Mouse (Mus musculus): ENCODE data around the gene Atp8b3. TPM values are rescaled to one million over a fixed set of nuclear protein-coding genes. Genes with fewer than 3 reads are reported as not detected.

Atp8b3 gene
- polyA plus RNA-seq, 1 experiment from 2014 or later = 0.76 TPM

DNA sequence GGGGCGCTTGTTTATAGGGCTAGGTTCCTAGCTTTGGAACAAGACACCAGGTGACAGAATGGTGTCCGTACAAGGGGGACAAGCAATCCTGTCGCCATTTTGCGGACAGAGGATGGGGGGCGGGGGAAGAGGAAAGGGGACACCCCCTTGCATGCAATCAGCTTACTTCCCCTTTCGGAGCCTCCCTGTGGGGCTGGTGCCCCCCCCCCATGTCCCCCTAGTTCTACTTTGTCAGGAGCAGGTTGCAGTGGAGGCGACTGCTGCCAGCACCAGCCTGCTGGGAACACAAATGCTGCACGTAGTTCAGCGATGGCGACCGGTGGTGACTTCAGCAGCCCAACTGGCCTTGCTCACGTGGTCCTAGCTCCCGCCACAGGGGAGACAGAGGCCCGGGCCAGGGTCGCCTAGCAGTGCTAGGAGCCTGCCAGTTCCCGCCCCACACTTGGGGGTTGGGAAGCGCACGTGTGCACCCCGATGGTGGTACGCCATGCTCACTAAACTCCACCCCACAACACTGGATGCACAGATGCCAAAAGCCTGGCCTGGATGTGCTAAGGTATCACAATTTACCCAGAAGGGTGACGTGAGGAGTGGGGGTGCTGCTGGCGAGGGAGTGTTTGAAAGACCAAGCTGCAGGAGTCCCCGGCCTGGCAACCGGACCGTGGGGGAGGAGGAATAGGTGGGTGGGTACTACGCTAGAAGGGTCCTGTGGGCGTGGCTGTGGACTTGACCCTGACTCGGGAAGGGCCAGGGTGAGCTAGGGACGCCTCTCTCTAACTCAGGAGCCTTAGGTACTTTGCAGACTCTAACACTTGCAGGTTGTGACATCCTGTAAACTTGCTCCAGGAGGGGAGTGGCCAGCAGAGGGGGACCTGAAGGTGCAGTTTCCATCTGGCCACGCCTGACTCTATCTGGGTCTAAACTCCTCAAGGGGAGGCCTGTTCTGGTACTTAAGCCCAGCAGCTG is 32.2 kb upstream of the Atp8b3 start:
- Histone ChIP-seq H3K27me3 (ENCODE audit: control insufficient read depth, insufficient read depth, low read length) (no peaks in the 10 kb centered on the region), H3K27ac (replicated peaks; ENCODE audit: low read depth, low read length) (peak overlapping the region; percentile 27), H3K4me3 (replicated peaks; ENCODE audit: low read depth, low read length) (no peak overlapping the region), H3K36me3 (ENCODE audit: control insufficient read depth, insufficient read depth, low read length) (peaks cover 10% of the 10 kb centered on the region), H3K9me3 (ENCODE audit: control insufficient read depth, low read length) (no peaks in the 10 kb centered on the region), H3K9ac (replicated peaks; ENCODE audit: low read length) (peak overlapping the region; percentile 36; the same call in 1 of the 2 replicates), H3K4me1 (ENCODE audit: control insufficient read depth, insufficient read depth, low read length) (peaks cover 42% of the 10 kb centered on the region), H3K4me2 (ENCODE audit: low read length) (peak overlapping the region; percentile 37)
- DNase-seq = peak; percentile 43
- no peak for ATAC-seq (ENCODE audit: low FRiP score, low TSS enrichment)
- WGBS = 19% methylated on average over 30 of the region's 30 CpGs

GRCm38 (mm10) chr10:80570419-80570818 is 31.5 kb upstream of the Atp8b3 start:
- Histone ChIP-seq H3K9ac (replicated peaks; ENCODE audit: low read length) (0 out of 2 replicates have a peak overlapping the region, but pooled peaks have one; percentile 36), H3K36me3 (ENCODE audit: control insufficient read depth, insufficient read depth, low read length) (peaks cover 10% of the 10 kb centered on the region), H3K27ac (replicated peaks; ENCODE audit: low read depth, low read length) (no peak overlapping the region), H3K27me3 (ENCODE audit: control insufficient read depth, insufficient read depth, low read length) (no peaks in the 10 kb centered on the region), H3K4me1 (ENCODE audit: control insufficient read depth, insufficient read depth, low read length) (peaks cover 35% of the 10 kb centered on the region), H3K4me3 (replicated peaks; ENCODE audit: low read depth, low read length) (no peak overlapping the region), H3K9me3 (ENCODE audit: control insufficient read depth, low read length) (no peaks in the 10 kb centered on the region), H3K4me2 (ENCODE audit: low read length) (no peak overlapping the region; the same call in 1 of the 2 replicates)
- no peak for DNase-seq
- WGBS = 88% methylated on average over 10 of the region's 10 CpGs
- ATAC-seq (ENCODE audit: low FRiP score, low TSS enrichment) = no peak

DNA sequence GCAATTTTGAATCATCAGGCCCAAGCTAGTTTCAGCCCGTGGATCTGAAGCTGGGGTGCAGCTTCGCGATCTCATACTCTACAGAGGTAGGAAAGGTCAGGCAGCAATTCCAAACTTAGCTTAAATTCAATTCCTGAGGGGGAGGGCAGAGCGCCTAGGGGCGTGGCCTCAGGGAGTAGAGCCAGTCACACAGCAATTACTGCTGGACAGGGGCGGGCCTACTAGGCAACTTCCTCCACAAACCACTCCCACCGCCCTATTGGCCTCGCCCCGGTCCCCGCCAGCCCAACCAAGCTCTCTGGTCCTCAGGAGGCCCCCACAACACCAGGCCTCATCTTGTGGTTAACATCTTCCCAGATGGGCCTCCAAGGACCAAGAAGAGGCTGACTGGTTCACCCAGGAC is 30.7 kb upstream of the Atp8b3 start:
- ATAC-seq (ENCODE audit: low FRiP score, low TSS enrichment) (no peak), DNase-seq (no peak)
- Histone ChIP-seq H3K4me2 (ENCODE audit: low read length) (no peak overlapping the region), H3K27ac (replicated peaks; ENCODE audit: low read depth, low read length) (no peak overlapping the region), H3K4me3 (replicated peaks; ENCODE audit: low read depth, low read length) (no peak overlapping the region), H3K27me3 (ENCODE audit: control insufficient read depth, insufficient read depth, low read length) (no peaks in the 10 kb centered on the region), H3K4me1 (ENCODE audit: control insufficient read depth, insufficient read depth, low read length) (peaks cover 28% of the 10 kb centered on the region), H3K9me3 (ENCODE audit: control insufficient read depth, low read length) (no peaks in the 10 kb centered on the region), H3K9ac (replicated peaks; ENCODE audit: low read length) (no peak overlapping the region), H3K36me3 (ENCODE audit: control insufficient read depth, insufficient read depth, low read length) (peaks cover 10% of the 10 kb centered on the region)
- 40% methylated on average over 10 of the region's 10 CpGs for WGBS

DNA sequence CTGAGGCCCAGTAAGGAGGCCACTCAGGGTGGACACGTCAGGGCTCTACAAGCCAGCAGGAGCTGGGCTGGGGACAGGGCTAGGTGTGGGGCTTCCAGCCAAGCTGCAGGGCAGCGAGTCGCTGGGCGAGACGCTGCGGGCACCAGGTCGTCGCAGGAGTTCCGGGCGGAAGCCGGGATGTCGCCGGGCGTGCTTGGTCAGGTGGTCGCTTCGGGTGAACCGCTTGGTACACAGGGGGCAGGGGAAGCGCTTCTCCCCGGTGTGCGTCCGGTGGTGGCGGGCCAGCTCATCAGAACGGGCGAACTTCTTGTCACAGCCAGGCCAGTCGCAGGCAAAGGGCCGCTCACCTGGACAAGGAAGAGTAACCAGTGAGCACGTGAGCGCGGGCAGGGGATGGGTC is 30.0 kb upstream of the Atp8b3 start:
- WGBS = 95% methylated on average over 29 of the region's 29 CpGs
- no peak overlapping the region for H3K4me3 ChIP-seq (replicated peaks; ENCODE audit: low read depth, low read length)
- H3K27ac ChIP-seq (replicated peaks; ENCODE audit: low read depth, low read length) = no peak overlapping the region
- peaks cover 22% of the 10 kb centered on the region for H3K4me1 ChIP-seq (ENCODE audit: control insufficient read depth, insufficient read depth, low read length)
- peaks cover 10% of the 10 kb centered on the region for H3K36me3 ChIP-seq (ENCODE audit: control insufficient read depth, insufficient read depth, low read length)
- no peaks in the 10 kb centered on the region for H3K27me3 ChIP-seq (ENCODE audit: control insufficient read depth, insufficient read depth, low read length)
- ATAC-seq (ENCODE audit: low FRiP score, low TSS enrichment) (no peak), DNase-seq (no peak)
- no peak overlapping the region for H3K4me2 ChIP-seq (ENCODE audit: low read length)
- no peaks in the 10 kb centered on the region for H3K9me3 ChIP-seq (ENCODE audit: control insufficient read depth, low read length)
- no peak overlapping the region for H3K9ac ChIP-seq (replicated peaks; ENCODE audit: low read length)

- Histone ChIP-seq H3K27ac (replicated peaks; ENCODE audit: low read depth, low read length) (peak overlapping the region; percentile 81), H3K4me3 (replicated peaks; ENCODE audit: low read depth, low read length) (0 out of 2 replicates have a peak overlapping the region, but pooled peaks have one; percentile 2), H3K36me3 (ENCODE audit: control insufficient read depth, insufficient read depth, low read length) (peaks cover 10% of the 10 kb centered on the region), H3K4me1 (ENCODE audit: control insufficient read depth, insufficient read depth, low read length) (peaks cover 22% of the 10 kb centered on the region), H3K9me3 (ENCODE audit: control insufficient read depth, low read length) (no peaks in the 10 kb centered on the region), H3K4me2 (ENCODE audit: low read length) (peak overlapping the region; percentile 48), H3K9ac (replicated peaks; ENCODE audit: low read length) (0 out of 2 replicates have a peak overlapping the region, but pooled peaks have one; percentile 23), H3K27me3 (ENCODE audit: control insufficient read depth, insufficient read depth, low read length) (no peaks in the 10 kb centered on the region)
- ATAC-seq (ENCODE audit: low FRiP score, low TSS enrichment) (peak; percentile 61; the same call in 1 of the 2 replicates), DNase-seq (peak; percentile 91)
- WGBS = 5% methylated on average over 17 of the region's 17 CpGs
Measured at GRCm38 (mm10) chr10:80566375-80567092, 27.6 kb upstream of the Atp8b3 start.

DNA sequence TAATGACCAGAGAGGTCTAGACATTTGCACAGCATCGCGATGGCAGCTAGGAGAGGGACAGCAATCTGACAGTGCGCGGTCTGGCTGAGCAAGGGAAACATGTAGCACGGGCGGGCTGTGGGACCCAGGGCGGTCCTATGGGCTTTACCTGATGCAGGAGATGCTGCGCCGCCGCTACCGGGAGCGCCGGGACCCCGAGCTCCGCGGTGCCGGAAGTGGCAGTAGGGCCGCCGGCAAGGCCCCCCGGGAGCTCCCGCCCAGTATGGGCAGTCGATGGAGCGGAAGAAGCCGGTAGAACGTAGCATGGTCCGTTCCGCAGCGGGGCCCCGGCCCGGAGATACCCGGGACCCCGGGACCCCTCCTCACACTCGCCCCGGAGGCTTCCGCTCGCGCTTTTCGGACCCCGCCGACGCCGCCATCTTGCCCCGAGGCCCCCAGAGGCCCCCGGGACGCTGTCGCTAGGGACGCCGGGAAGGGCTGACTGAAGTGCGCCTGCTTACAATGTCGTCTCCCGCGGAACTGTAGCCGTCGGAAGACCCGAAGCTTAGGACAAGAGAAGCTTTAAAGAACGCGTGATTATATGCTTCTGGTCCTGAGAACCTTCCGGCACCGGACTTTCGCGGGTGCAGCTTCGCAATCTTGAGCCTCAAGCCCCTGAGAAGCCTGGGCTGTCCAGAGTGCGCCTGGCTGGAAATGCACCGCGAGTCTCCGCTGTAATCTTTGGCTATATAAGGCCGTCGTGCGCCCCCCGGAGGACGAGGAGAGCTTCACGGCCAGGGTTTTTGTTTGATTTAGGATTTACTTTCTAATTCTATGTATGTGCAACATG is 22.4 kb upstream of the Atp8b3 start, which contains the start of gene Rexo1:
Gene Rexo1 (minus strand): TSS at position 445 of the 829 bp plus-strand sequence.
- peak within 1 kb of the TSS; percentile 94 for H3K4me2 ChIP-seq (ENCODE audit: low read length)
- H3K36me3 ChIP-seq (ENCODE audit: control insufficient read depth, insufficient read depth, low read length) = no peaks in the 10 kb centered on the region
- DNase-seq (peak; percentile 97), ATAC-seq (ENCODE audit: low FRiP score, low TSS enrichment) (peak; percentile 80)
- H3K27me3 ChIP-seq (ENCODE audit: control insufficient read depth, insufficient read depth, low read length) = no peaks in the 10 kb centered on the region
- H3K27ac ChIP-seq (replicated peaks; ENCODE audit: low read depth, low read length) = peak within 1 kb of the TSS; percentile 93
- H3K9me3 ChIP-seq (ENCODE audit: control insufficient read depth, low read length) = no peaks in the 10 kb centered on the region
- H3K9ac ChIP-seq (replicated peaks; ENCODE audit: low read length) = peak within 1 kb of the TSS; percentile 96
- under 1% methylated on average over 72 of the region's 72 CpGs for WGBS
- H3K4me1 ChIP-seq (ENCODE audit: control insufficient read depth, insufficient read depth, low read length) = peaks cover 12% of the 10 kb centered on the region; the same call in 1 of the 2 replicates
- peak within 1 kb of the TSS; percentile 97 for H3K4me3 ChIP-seq (replicated peaks; ENCODE audit: low read depth, low read length)

DNA sequence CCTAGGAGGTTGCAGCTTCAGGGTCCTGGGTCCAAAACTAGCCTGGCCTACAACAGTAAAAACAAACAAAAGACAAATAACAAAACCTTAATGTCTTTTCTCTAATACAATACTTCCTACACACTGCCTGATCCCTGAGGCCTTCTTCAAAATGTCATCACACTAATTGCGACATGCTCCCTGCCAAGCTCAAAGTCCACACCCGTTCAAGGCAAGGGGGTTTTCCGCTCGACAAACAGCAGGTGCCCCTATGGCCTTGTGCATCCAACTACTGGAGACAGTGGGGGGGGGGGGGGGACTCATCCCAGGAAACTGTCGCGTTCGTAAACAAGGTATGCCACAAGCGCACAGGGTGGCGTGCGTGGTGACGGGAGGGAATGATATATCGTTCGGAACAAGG is 21.7 kb upstream of the Atp8b3 start:
- Histone ChIP-seq H3K27me3 (ENCODE audit: control insufficient read depth, insufficient read depth, low read length) (no peaks in the 10 kb centered on the region), H3K36me3 (ENCODE audit: control insufficient read depth, insufficient read depth, low read length) (no peaks in the 10 kb centered on the region), H3K9me3 (ENCODE audit: control insufficient read depth, low read length) (no peaks in the 10 kb centered on the region), H3K4me2 (ENCODE audit: low read length) (peak overlapping the region; percentile 94), H3K9ac (replicated peaks; ENCODE audit: low read length) (peak overlapping the region; percentile 96), H3K4me1 (ENCODE audit: control insufficient read depth, insufficient read depth, low read length) (peaks cover 12% of the 10 kb centered on the region; the same call in 1 of the 2 replicates), H3K4me3 (replicated peaks; ENCODE audit: low read depth, low read length) (peak overlapping the region; percentile 97), H3K27ac (replicated peaks; ENCODE audit: low read depth, low read length) (peak overlapping the region; percentile 93; the same call in 1 of the 2 replicates)
- no peak for ATAC-seq (ENCODE audit: low FRiP score, low TSS enrichment)
- WGBS = 2% methylated on average over 13 of the region's 13 CpGs
- DNase-seq = no peak

- Histone ChIP-seq H3K4me2 (ENCODE audit: low read length) (no peak overlapping the region), H3K36me3 (ENCODE audit: control insufficient read depth, insufficient read depth, low read length) (no peaks in the 10 kb centered on the region), H3K27me3 (ENCODE audit: control insufficient read depth, insufficient read depth, low read length) (no peaks in the 10 kb centered on the region), H3K9ac (replicated peaks; ENCODE audit: low read length) (0 out of 2 replicates have a peak overlapping the region, but pooled peaks have one; percentile 23), H3K4me1 (ENCODE audit: control insufficient read depth, insufficient read depth, low read length) (peaks cover 12% of the 10 kb centered on the region; the same call in 1 of the 2 replicates), H3K27ac (replicated peaks; ENCODE audit: low read depth, low read length) (no peak overlapping the region), H3K4me3 (replicated peaks; ENCODE audit: low read depth, low read length) (no peak overlapping the region), H3K9me3 (ENCODE audit: control insufficient read depth, low read length) (no peaks in the 10 kb centered on the region)
- ATAC-seq (ENCODE audit: low FRiP score, low TSS enrichment) (no peak), DNase-seq (no peak)
- 91% methylated on average over 7 of the region's 7 CpGs for WGBS
Measured at GRCm38 (mm10) chr10:80559431-80559830, 20.5 kb upstream of the Atp8b3 start.

Data from midbrain, embryonic 14.5 days (tissue).